Mouse (Mus musculus) thymus, postnatal 10 days (tissue): ENCODE measurements at regions not wholly inside any gene's neighbourhood (a gene's known extent, or its start where the extent isn't known, plus 50 kb on each side); places are given as distances from the start of the nearest gene placed in this dataset.

Experiments used
- DNase-seq, 2 experiments: peaks; one replicate each; pipeline ENCODE4 v3.0.0; 2021; ENCODE audit warnings: low spot score in 2 of 2

DNA sequence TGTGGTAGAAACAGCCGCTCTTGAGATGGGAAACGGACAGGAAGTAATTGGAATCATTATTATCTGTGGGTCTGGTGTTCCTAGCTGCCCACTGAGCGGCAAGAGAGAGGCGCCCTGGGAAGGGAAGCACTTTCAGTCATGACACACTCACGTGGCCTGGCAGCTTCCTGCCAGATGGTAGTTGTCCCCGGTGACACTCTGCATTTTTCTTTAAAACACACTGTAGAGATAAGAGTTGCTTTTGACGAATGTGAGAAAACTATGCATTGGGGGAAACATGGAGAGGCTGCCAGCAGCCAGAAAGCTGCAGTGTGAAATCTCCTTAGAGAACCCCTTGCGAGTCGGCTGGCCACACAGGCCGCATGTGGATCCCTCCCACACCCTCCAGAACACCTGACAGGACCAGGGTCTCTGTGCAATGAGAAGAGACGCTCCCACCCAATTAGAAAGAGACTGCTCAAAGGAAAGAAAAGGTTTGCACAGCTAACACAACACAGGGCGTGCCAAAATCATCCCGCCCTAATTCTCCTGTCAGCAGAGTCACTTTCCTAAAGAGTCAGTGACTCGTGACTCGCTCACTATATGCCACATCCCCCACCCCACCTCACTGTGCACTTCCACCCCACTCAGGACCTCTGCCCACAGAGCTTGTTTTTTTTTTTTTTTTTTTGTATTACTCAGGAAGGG, 194.0 kb upstream of the Map3k1 start:
- DNase-seq: peak; percentile 73

DNA sequence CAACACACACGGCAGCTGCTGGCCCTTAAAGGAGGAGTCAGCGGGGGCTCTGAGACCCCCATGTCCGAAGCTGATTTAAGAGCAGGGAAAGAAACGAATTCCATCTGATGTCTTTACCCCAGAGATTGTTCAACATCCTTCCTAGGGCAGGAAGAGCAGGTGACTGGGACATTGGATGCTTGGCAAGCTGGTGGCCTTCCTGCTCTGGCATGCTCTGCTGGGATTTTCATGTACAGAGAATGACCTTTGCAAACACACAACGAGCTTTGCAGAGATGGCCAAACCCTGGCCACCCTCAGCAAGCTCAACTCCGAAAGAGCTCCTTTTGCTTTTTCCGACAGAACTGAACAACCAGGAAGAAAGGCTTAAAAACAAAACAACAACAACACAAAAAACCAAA, 194.7 kb upstream of the Map3k1 start:
- no peak for DNase-seq

DNA sequence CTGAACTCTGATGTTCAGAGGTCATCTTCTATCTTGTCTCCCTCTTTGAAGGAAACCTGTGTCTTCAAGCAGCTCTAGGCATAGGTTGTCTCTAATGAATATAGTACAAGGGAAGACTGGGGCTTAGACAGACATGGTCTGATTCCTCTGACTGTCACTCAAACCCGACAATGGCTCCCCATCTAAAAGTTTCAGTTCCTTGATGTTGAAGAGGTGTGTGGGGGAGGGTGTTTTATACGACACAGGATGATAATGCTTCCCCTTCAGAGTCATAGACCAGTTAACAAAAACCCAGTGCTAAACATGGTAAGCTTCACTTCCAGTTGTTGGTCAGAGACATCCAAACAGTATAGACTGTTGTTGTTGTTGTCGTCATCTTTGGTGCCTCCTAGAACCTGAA, 195.3 kb upstream of the Map3k1 start:
- DNase-seq: no peak

DNA sequence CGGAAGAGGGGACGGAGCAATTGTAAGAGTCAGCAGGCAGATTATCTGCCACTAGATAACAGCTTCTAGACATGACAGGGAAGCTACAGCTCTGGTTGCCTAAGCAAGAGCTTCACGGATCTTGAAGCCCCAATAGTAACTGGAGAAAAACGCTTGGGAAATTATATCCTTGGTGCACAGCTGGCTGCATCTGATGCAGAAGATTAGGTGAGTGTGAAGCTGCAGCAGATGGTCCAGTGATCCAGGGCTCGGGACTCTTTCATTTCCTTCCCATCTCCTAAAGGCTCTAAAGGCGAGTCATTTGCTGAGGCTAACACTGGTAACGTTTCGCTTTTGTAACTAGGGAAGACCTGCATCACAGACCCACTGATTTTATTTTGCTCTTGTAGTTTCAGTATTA, 196.6 kb upstream of the Map3k1 start:
- DNase-seq: no peak

DNA sequence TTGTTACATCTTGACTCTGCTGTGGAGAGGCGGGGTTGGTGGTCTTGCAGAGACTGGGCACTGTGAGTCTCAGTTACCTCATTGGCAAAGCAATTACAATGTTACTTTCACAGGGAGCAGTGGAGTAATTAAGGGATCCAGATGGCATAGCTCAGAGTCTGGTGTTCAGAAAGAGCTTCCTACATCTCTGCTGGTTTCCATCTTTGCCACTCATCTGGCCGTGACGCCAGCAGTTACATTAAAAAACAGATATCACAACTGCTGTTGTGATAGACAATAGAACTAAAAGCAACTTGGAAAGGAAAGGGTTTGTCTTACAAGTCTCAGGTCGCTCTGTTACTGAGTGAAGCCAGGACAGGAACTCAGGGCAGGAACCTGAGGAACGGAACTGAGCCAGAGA, 200.0 kb upstream of the Map3k1 start:
- no peak for DNase-seq

DNA sequence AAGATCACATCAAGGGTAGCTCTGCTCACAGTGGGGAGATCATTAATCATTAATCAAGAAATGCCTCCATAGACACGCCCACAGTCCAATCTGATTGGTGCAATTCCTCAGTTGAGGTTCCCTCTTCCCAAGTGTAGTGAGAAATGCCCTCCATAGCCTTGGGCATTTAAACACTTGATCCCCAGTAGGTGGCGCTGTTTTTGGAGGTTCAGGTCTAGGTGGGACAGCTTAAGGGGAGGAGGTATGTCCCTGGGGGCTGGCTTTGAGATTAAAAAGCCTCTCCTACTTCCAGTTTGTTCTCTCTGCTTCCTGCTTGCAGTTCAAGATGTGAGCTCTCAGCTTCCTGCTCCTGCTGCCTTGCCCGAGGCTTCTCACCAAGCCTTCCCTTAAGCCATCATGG, 200.5 kb upstream of the Map3k1 start:
- DNase-seq: no peak

DNA sequence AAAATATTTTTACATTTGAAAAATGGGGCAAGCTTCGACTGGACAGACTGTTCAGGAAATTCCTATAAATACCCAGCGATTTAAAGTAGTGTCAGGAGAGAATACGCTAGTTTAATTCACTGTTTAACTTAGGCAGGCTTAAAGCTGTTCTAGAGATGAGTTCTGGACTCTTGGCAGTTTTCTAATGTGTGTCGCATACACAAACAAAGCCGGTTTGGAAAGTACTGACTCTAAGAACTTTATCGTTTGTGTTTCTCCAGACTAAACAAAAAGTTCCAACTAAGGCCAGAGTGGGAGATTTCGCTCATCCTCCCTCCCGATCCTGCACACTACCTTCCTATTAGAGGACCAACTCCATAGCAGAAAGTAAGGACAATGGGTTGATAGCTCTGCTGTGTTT, 201.7 kb upstream of the Map3k1 start:
- no peak for DNase-seq

DNA sequence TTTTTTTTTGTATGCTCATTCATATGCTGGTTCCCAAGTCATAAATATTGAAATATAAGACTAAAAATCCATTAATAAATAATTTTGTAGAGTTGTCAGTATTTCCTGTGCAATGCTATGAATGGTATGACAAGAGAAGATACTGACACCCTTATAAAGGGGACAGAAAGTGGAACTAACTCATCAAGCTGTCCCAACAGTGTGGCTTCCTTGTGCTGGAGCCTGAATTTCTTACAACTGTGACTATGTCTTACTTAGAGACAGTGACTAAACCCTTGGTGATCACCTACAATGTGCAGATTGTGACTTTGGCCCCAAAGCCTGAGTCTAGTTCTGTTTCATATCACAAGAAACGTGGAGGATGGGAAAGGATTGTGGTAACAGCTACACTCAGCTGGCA, 203.8 kb upstream of the Map3k1 start:
- no peak for DNase-seq

DNA sequence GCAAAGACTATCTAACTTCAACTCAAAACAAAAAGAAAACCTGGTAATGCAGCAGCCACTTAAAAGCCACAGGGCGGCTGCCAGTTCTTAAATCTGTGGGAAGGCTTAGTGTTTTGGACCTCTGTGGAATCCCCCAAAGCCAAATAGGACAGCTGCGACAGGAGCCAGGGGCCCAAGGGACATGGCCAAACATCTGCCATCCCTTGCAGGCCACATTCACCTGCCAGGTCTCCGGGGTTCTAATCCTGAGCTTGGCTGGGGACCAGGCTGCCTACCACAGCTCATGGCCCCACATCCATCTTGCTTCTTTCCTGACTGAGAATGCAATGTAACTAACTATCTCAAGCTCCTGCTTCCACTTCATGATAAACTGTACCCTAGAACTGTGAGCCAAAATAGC, 206.3 kb upstream of the Map3k1 start:
- no peak for DNase-seq

DNA sequence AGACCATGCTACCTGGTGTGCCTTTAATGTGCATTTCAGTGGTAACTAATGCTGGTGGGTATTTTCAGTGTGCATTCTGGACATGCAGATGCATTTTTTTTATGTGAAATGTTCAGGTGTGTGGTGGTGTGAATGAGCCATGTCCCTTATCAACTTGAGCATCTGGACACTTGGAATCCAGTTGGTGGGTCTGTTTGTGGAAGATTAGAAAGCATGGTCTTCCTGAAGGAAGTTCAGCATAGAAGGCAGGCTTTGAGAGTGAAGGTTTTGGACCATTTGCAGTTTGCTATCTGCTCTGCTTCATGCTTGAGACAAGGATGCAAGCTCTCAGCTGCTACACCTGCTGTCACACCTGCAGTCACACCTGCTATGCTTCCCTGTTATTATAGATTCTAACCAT, 207.5 kb upstream of the Map3k1 start:
- no peak for DNase-seq

DNA sequence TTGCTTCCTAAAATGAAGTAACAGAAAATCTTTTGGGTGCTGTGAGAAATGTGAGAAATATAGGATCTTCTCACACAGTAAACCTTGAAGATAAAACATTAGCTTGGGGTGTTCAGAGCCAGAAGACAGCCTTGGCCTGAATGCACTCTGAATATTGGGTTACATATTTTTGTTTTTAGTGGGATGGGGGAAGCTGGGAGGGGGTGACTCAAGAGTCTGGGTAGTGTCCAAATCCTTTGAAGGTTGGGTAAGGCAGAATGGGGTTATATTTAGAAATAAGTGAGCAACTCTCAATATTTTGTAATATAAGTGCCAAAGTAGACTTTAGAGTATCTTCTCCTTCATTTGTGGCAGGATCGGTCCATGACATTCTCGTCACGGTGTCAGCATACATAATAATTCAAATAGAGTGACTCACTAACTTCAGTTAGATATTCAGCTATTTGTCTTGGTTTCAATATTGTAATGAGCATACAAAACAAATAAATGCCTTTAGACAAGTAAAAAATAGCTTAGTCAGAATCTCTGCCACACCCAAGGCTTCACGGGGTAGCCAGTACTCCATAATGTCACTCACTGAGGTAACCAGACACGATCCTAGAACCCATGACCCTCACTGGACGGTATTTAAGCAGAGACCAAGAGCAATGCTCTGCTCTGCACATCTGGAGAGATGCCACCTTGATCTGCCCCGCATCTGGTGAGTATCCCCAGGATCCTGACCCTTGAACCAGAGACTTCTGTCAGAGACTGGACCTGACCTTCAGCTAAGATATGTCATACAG, 209.9 kb upstream of the Map3k1 start:
- DNase-seq: no peak

DNA sequence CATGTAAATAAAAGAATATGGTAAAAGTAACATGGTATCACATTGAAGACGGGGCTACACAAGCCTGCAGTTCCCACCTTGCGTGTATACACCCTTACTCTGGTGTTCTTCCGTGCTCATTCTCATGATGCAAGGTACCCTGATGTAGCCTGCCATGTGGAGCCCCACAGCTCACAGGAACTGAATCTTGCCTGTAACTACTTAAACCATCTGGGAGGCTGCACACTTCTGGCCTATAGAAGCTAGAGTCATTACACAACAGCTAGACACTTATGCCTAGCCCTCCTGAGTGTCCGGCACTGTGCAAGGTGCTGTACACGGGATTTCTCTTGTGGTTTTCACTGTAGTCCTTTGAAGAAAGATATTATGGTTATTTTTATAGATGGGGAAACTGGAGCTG, 210.8 kb upstream of the Map3k1 start:
- no peak for DNase-seq

DNA sequence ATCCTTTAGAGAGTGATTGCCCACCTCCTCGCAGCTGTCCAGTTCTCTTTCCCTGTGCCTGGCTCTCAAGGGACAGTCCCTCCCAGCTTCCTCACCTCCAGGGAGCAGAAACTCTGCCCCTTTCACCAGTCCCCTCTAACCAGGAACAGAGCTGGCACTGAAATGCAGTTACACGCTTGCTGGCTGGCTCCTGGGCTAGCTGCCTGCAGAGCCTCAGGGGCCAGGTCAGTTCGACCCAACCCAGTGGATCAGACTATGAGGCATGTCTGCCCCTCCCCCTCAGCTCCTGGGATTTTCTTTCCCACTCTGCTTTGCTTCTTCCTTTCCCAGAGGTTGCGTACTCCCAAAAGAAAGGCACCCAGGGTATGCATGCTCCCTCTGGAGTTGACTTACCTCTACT, 214.4 kb upstream of the Map3k1 start:
- no peak for DNase-seq

DNA sequence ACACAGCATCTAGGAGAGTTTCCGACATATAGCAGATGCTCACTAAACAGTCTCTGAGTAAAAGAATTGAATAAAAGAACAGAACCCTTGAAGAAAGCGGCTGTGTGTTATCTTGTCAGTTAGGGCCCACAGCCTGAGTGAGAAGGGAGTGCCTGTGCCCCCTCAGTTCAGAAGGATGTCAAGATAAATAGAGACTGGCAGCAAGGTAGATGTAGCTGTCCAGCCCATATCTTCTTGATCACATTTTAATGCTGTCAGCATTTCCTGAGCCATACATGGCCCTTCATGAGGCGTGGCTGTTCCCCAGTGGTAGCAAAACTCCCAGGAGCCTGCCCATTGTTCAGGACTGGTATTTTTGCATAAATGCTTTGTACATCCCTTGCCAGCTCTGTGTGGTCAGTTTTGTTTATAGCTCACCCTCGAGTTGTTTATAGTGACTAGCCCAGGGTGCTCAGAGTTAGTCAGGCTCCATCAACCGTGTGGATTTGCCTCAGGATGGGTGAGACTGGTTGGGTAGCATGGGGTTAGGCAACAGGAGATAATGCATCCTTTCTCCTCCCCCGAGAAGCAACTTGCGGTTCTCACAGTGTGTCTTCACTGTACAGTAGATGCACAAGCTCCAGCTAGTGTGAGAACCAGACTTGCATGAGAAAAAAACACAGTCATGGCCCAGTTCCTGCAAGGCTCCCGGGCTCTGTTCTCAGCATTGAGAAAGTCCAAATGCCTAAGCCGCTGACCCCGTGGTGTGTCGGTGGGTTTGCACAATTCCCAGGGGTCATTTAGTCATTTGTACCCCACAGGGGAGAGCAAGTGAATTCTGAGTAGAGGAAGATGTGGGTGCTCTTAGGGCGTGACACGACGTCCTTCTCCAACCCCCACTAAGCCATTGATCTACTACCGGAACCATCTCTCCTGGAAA, 216.1 kb upstream of the Map3k1 start:
- DNase-seq: no peak

DNA sequence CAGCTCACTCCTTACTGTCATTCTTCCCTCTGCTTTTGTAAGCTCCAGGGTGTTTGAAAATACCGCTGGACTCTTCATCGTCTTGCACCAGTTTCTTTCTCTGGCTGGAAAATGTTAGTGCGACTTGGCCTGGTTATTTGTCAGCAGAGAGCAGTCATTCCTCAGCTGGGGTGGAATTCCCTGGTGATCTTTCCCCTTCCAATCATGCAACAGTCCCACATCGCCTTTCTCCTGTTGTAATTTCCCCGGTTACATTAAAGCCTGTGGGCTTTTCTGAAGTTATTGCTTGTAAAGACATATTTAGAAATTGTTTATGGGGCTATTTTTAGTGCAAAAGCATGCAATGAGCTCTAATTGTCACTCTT, 216.8 kb upstream of the Map3k1 start:
- DNase-seq: no peak

DNA sequence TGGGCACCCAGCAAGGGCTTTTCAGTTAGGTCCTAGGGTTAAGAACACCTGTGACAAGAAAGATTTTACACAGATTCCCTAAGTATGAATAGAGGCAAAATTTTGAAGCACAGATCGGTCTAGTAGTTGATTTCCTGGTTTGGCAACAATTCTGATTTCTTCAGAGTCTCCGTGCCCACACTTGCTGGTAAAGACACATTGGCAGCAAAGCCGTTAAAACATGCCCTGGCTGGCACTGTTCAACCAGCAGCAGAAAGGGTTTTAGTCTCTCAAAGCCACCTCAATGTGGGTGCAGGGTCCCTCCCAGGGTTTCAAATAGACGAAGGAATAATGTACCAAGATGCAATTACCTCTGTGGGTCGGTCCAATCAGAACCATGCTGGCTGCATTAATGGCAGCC, 218.9 kb upstream of the Map3k1 start:
- no peak for DNase-seq

DNA sequence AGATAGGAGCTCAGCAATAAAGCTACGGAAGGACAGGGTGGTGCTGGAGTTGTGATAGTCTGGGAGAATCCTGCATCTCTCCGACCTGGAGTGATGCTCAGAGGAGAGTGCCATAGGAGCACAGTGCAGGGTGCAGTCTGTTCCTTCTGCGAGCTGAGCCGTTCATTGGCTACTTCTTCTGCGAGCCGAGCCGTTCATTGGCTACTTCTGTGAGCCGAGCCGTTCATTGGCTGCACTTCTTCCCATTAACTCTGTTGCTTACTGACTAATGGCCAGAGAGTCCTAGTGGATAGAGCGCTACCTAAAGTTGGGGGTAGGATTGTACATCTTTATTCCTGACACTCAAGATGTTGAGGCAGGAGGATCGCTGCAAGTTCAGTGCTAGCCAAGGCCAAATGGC, 222.3 kb upstream of the Map3k1 start:
- DNase-seq: no peak

DNA sequence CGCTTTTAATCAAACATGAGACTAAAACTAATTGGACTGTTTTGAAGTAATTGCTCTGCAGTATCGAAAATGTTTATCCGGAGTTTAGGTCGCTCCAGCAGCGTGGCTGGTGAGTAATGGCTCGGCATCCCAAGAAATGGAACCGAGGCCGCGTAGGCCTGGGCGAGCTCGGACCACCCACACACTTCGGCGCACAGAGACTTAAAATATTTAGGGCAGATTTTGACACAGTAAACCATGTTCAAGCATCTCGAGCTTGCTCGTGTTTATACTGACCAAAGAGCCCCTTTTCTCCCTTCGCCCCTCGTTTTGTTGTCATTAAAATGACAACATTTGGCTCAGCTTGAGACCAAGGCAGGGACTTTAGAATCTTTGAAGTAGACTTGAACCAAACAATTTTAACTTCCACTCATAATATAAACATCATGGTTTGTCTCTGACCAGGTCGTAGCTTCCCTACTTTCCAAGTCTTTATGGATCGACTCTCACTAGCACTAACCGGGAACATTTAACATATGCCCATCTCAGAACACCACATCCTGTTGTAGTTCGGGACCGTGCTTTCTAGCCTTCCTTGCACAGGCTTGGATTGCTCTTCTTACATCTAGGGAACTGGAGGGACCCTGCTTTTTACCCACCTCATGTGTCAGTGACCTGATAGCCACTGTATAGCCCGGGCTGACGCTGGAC, 223.0 kb upstream of the Map3k1 start:
- DNase-seq: no peak

DNA sequence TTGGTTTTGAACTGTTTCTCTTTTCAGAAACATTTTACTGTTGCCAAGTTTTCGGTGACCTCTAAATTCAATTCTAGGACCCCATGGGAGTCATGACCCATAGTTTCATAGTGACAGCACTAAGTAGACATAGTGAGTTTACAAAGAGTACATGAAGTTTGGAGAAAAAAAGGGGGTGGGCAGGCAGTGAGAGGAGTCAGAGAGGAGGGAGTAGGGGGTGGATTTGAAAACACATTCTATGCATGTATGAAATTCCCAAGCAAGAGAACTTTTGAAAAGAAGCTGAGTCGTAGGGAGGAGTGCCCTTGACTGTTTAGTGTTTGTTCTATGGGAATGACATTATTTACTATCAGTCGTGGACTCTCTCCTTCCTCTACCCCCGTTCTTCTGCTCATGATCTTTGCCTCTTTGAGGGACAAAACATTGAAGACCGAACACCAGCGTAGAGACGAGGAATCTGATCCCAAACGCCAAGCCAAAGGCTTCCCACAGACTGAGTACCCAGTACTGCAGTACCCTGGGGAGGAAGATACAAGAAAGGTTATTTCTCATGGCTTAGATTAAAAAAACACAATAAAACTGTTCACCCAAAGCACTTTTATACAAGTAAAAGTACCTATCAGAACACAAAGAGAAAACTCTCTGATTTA, 229.1 kb upstream of the Map3k1 start:
- no peak for DNase-seq

DNA sequence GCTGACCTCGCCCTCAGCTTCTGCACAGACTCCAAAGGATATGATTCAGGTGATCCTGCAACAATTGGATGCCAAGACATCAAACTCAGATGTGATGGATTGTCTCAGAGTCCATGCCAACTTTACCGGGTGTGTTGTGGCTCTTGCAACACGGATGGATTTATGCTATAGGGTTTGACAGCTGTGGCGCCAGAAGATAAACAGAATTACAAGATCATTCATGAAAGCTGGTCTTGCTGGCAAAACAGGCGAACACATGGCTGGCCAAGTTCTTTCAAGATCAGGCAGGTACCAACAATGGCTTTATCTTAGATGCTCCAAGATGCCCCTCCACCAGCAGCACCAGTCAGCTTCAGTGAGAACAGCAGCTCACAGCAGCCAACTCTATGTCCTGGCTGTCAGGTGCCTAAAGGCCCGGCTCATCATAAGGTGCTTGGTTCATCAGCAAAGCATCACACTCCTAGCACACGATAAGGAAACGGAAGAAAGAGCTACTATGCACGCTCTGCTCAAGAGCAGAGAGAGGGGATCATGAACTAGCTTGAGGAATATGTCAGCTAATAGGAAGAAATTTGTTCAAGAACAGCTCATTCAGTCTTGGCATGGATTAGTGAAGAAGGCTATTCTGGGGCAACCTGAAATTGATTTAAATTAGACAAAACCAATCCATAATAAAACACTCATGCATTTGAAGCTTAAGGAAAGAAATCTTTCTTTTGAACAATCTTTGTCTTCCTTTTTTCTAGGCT, 229.9 kb upstream of the Map3k1 start:
- no peak for DNase-seq
